Mouse (Mus musculus): Measurements from ENCODE around the gene Ano6.

Gene Ano6

GRCm38 (mm10) chr15:95769576-95769975, 21.1 kb upstream of the Ano6 start:
- DNase-seq = no peak

GRCm38 (mm10) chr15:95770307-95770706, 20.3 kb upstream of the Ano6 start:
- DNase-seq = no peak

GRCm38 (mm10) chr15:95772374-95772773, 18.3 kb upstream of the Ano6 start:
- no peak for DNase-seq

- DNase-seq = peak; percentile 90
Observed at GRCm38 (mm10) chr15:95772861-95773836, 17.5 kb upstream of the Ano6 start.

- DNase-seq = no peak
Observed at GRCm38 (mm10) chr15:95774197-95774596, 16.4 kb upstream of the Ano6 start.

- DNase-seq = no peak
Observed at GRCm38 (mm10) chr15:95774674-95775414, 15.8 kb upstream of the Ano6 start.

- no peak for DNase-seq
Observed at GRCm38 (mm10) chr15:95777743-95778142, 12.9 kb upstream of the Ano6 start.

GRCm38 (mm10) chr15:95778710-95779109, 11.9 kb upstream of the Ano6 start:
- DNase-seq = no peak

GRCm38 (mm10) chr15:95786624-95787023, 4.0 kb upstream of the Ano6 start:
- no peak for DNase-seq

GRCm38 (mm10) chr15:95787578-95787977, 3.1 kb upstream of the Ano6 start:
- DNase-seq = peak; percentile 55

GRCm38 (mm10) chr15:95789562-95790528, 798 bp upstream of the Ano6 start:
- no peak for DNase-seq

GRCm38 (mm10) chr15:95791141-95791791, 623 bp downstream of the Ano6 start:
- DNase-seq = peak; percentile 60

- DNase-seq = no peak
Observed at GRCm38 (mm10) chr15:95791855-95792254, 1.2 kb downstream of the Ano6 start.

GRCm38 (mm10) chr15:95792261-95793260, 1.9 kb downstream of the Ano6 start:
- peak; percentile 78 for DNase-seq

- no peak for DNase-seq
Observed at GRCm38 (mm10) chr15:95793748-95794491, 3.3 kb downstream of the Ano6 start.

GRCm38 (mm10) chr15:95794611-95795565, 4.2 kb downstream of the Ano6 start:
- no peak for DNase-seq

- no peak for DNase-seq
Observed at GRCm38 (mm10) chr15:95796062-95796461, 5.4 kb downstream of the Ano6 start.

- DNase-seq = no peak
Observed at GRCm38 (mm10) chr15:95797144-95797983, 6.7 kb downstream of the Ano6 start.
